Mouse (Mus musculus) lung, embryonic 15.5 days (tissue): Measurements from ENCODE around the gene Cyba. TPM values are rescaled to one million over a fixed set of nuclear protein-coding genes. Genes with fewer than 3 reads are reported as not detected.

Experiments
- ATAC-seq: fragments of 200-750 bp; cut with Nextera tagmentation; 2 replicates; pipeline ENCODE4 v1.8.0; 2017; ENCODE audit warnings: moderate number of reproducible peaks, borderline replicate concordance; ENCODE audit not compliant: low FRiP score, low TSS enrichment; ENCODE audit errors: extremely low read depth
- H3K27ac ChIP-seq: fragments of 300-500 bp; sonication (generic); 2 replicates; pipeline ENCODE4 v1.5.1; 2015; ENCODE audit warnings: moderate library complexity, mild to moderate bottlenecking, inconsistent platforms
- H3K27me3 ChIP-seq: fragments of 300-500 bp; sonication (generic); 2 replicates; pipeline ENCODE4 v1.6.1; 2015; ENCODE audit warnings: inconsistent platforms
- H3K36me3 ChIP-seq: fragments of 300-500 bp; sonication (generic); 2 replicates; pipeline ENCODE4 v1.6.1; 2015; ENCODE audit warnings: inconsistent platforms
- H3K4me1 ChIP-seq: fragments of 300-500 bp; sonication (generic); 2 replicates; pipeline ENCODE4 v1.6.1; 2015; ENCODE audit warnings: inconsistent platforms
- H3K4me2 ChIP-seq: fragments of 300-500 bp; sonication (generic); 2 replicates; pipeline ENCODE4 v1.6.1; 2015; ENCODE audit warnings: inconsistent platforms, mild to moderate bottlenecking, moderate library complexity
- H3K4me3 ChIP-seq: fragments of 300-500 bp; sonication (generic); 2 replicates; pipeline ENCODE4 v1.5.1; 2015; ENCODE audit warnings: mild to moderate bottlenecking, inconsistent platforms
- H3K9ac ChIP-seq: fragments of 300-500 bp; sonication (generic); 2 replicates; pipeline ENCODE4 v1.6.1; 2015; ENCODE audit warnings: inconsistent platforms
- H3K9me3 ChIP-seq: fragments of 300-500 bp; sonication (generic); 2 replicates; pipeline ENCODE4 v1.6.1; 2016; ENCODE audit warnings: inconsistent platforms
- WGBS: fragments of 180-500 bp; shearing (Covaris S2); methylation state at CpG from one replicate; pipeline ENCODE4 v1.1.7; 2015; 5-methylcytosine and 5-hydroxymethylcytosine counted together
- microRNA-seq: library from miRNA; unstranded; fragments of <30 nt; microRNA quantifications from one replicate; pipeline ENCODE4, GENCODE M21; 2016
- polyA plus RNA-seq: library from polyadenylated mRNA; unstranded; fragments of >200 nt; fragmentation: Nextera tagmentation; extraction: Ambion mirVana; gene quantifications from 2 replicates; pipeline ENCODE4 v1.2.1, GENCODE M21; 2015

Cyba gene
- polyA plus RNA-seq, 1 experiment from 2014 or later: 208 TPM

DNA sequence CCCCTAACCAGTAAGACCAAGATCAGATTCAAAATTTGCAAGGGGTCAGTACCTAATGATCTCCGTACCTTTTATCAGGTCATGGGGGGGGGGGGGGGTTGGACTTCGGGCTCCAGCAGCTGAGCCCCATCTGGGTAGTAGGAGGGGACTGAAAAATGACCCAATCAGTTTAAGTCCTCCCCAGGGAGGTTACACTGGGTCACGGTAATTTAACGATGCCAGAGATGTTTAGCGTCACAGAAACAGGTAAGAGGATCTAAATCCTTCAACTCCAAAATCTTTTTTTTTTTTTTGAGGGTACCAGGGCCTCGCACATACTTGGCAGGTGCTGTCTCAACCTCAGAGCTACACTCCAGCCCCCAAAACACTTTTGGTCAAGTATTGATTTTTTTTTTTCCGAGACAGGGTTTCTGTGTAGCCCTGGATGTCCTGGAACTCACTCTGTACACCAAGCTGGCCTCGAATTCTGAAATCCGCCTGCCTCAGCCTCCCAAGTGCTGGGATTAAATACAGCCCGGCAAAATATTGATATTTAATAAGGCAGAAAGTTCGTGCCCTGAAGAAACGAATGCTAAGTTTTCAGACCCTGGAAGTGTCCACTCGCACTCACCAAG lies 56.9 kb downstream of the Cyba start:
- H3K9ac ChIP-seq: 0 out of 2 replicates have a peak overlapping the region, but pooled peaks have one; percentile 14
- H3K36me3 ChIP-seq: peaks cover 16% of the 10 kb centered on the region; the same call in 1 of the 2 replicates
- H3K27ac ChIP-seq: peak overlapping the region; percentile 31; the same call in 1 of the 2 replicates
- peak overlapping the region; percentile 78 for H3K4me2 ChIP-seq
- H3K9me3 ChIP-seq: no peaks in the 10 kb centered on the region
- H3K4me3 ChIP-seq: peak overlapping the region; percentile 96
- peaks cover 12% of the 10 kb centered on the region for H3K4me1 ChIP-seq
- 0 out of 2 replicates have a peak, but pooled peaks have one; percentile 0 for ATAC-seq
- H3K27me3 ChIP-seq: no peaks in the 10 kb centered on the region
- 22% methylated on average over 13 of the region's 13 CpGs for WGBS

DNA sequence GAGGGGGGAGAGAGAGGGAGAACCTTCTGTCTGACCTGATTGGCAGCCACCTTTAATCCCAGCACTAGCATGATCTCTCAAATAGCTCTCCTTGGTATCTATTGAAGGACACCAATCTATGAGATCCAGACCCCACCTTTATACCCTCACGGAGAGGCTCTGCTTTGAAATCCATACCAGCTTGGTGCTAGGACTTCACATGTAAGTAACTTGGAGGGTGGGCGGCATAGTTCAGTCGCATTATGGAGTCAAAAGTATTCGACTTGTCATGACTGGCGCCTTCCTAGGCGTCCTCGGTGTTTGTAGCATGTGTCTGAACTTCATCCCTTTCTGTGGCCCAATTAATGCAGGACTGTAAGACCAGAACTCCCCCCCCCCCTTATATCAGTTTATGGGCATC lies 57.4 kb downstream of the Cyba start:
- Histone ChIP-seq H3K9me3 (no peaks in the 10 kb centered on the region), H3K4me3 (no peak overlapping the region), H3K4me1 (peaks cover 12% of the 10 kb centered on the region), H3K27ac (no peak overlapping the region), H3K27me3 (no peaks in the 10 kb centered on the region), H3K4me2 (peak overlapping the region; percentile 78), H3K9ac (no peak overlapping the region), H3K36me3 (peaks cover 12% of the 10 kb centered on the region; the same call in 1 of the 2 replicates)
- ATAC-seq: no peak
- whole genome bisulfite sequencing: 91% methylated on average over 7 of the region's 7 CpGs

Small RNA genes within 50 kb of the gene (microRNA-seq; reads per million reads assigned to microRNA genes)
- gene Gm24366: not detected

Other genes with a start within 250 kb of the Cyba start
- 1.3 and 1.6 TPM in 2 replicates for gene Zfpm1, start 150.8 kb downstream of the Cyba start, polyA plus RNA-seq
- not detected in 2 replicates for gene Trhr2, start 72.2 kb downstream of the Cyba start, polyA plus RNA-seq
- gene Zc3h18, start 56.3 kb downstream of the Cyba start, polyA plus RNA-seq: 53.3 and 55.1 TPM in 2 replicates
- not detected in 2 replicates for gene Il17c, start 10.9 kb downstream of the Cyba start, polyA plus RNA-seq
- gene Mvd, start 10.5 kb upstream of the Cyba start, polyA plus RNA-seq: 24.3 and 24.7 TPM in 2 replicates
- 1.1 and 1.2 TPM in 2 replicates for gene Snai3, start 27.8 kb upstream of the Cyba start, polyA plus RNA-seq
- gene Rnf166, start 43.1 kb upstream of the Cyba start, polyA plus RNA-seq: 40.5 and 43.9 TPM in 2 replicates
- 38.3 and 46.8 TPM in 2 replicates for gene Ctu2, start 43.2 kb upstream of the Cyba start, polyA plus RNA-seq
- 18.7 and 23.4 TPM in 2 replicates for gene Piezo1, start 118.4 kb upstream of the Cyba start, polyA plus RNA-seq
- gene Cdt1, start 135.1 kb upstream of the Cyba start, polyA plus RNA-seq: 42.7 and 44.9 TPM in 2 replicates
- 314 and 327 TPM in 2 replicates for gene Aprt, start 144.0 kb upstream of the Cyba start, polyA plus RNA-seq
- 12.5 and 13.5 TPM in 2 replicates for gene Galns, start 178.5 kb upstream of the Cyba start, polyA plus RNA-seq
- 49.5 and 53.0 TPM in 2 replicates for gene Trappc2l, start 178.7 kb upstream of the Cyba start, polyA plus RNA-seq
- not detected in 2 replicates for gene Pabpn1l, start 189.8 kb upstream of the Cyba start, polyA plus RNA-seq